Mouse (Mus musculus): Measurements from ENCODE around the gene P2ry13. TPM values are rescaled to one million over a fixed set of nuclear protein-coding genes. Genes with fewer than 3 reads are reported as not detected.

The P2ry13 gene
- total and polyA plus RNA-seq, 3 experiments, result 0.16 TPM; not detected in 2

DNA sequence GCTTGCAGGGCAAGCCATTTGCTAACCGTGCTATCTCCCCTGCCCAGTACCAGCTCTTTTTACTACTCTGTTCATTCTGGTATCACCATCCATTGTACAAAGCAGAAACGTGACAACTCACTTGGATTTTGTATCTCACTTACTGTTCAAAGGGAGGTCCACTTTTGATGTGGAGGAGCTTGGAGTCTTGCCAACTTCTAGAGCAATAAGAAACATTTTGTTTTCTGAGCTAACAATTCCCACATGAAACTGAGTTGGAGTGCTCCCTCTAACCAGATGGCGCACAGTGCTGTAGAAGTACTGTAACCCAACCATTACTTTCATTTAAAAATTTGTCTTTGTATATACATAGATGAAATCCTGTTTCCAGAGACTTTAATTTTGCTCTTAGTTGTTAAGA is 20.2 kb upstream of the P2ry13 start:
- Histone ChIP-seq H3K9me3 (replicated peaks) (no peaks in the 10 kb centered on the region), H3K4me1 (ENCODE audit: insufficient read depth, low read depth, low read length) (no peaks in the 10 kb centered on the region), H3K4me3 (ENCODE audit: low read depth, low read length) (no peak overlapping the region), H3K27me3 (ENCODE audit: insufficient read depth, low read length) (no peaks in the 10 kb centered on the region), H3K36me3 (replicated peaks) (no peaks in the 10 kb centered on the region)
- DNase-seq (ENCODE audit: low spot score) (no peak), ATAC-seq (ENCODE audit: extremely low read depth, insufficient number of reproducible peaks, low FRiP score, poor library complexity, severe bottlenecking) (no peak)
- TF ChIP-seq POLR2AphosphoS5 (IDR thresholded peaks at IDR 0.05; ENCODE audit: insufficient replicate concordance, low read depth, low read length) (no peak), TAL1 (conservative IDR thresholded peaks at IDR 0.05; ENCODE audit: low read depth, low read length) (no peak), CTCF (IDR thresholded peaks at IDR 0.05; ENCODE audit: low read depth, low read length) (no peak), GATA2 (IDR thresholded peaks at IDR 0.05; ENCODE audit: borderline replicate concordance, low read depth, low read length) (no peak), GATA1 (IDR thresholded peaks at IDR 0.05; ENCODE audit: borderline replicate concordance, low read length) (no peak)

DNA sequence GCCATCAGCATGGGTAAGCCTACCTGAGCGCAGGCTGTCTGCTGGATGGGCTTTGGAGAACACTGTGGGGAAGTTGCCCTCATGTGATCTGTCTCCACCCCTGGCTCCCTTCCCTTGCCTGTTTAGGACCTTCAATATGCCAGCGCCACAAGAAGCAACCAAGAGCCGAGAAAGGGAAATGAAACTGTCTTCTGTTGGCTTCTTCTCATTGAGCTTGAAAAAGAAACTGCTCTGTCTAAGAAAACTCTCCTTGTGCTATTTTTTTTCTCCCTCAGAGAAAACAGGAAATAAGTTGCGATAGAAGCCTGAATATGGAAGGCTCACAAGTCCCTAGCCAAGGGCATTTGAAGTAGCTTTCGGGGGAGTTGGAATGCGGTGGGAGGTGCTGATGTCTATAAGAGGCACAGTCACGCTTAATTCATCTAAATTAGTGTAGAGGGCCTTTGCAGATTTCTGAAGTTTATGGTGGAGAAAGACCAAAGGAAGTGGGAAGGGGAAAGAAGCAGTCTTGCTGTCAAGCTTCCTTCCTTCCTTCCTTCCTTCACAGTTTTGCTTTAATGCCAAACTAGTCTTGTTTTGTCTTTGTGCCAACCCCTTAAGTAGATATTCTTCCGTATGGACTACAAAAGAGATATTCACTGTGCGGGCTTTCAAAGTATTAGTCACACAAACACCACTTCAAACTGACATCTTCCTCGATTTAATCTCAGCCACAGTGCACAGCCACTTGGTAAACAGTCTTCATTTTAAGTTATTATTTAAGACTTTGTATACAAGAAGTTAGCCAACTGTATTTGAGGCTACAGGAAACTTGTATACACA is 18.3 kb upstream of the P2ry13 start:
- H3K4me1 ChIP-seq (ENCODE audit: insufficient read depth, low read depth, low read length), result no peaks in the 10 kb centered on the region
- no peaks in the 10 kb centered on the region for H3K36me3 ChIP-seq (replicated peaks)
- no peak for ATAC-seq (ENCODE audit: extremely low read depth, insufficient number of reproducible peaks, low FRiP score, poor library complexity, severe bottlenecking)
- no peaks in the 10 kb centered on the region for H3K27me3 ChIP-seq (ENCODE audit: insufficient read depth, low read length)
- H3K4me3 ChIP-seq (ENCODE audit: low read depth, low read length), result no peak overlapping the region
- H3K9me3 ChIP-seq (replicated peaks), result no peaks in the 10 kb centered on the region
- DNase-seq (ENCODE audit: low spot score), result no peak
- TF ChIP-seq POLR2AphosphoS5 (IDR thresholded peaks at IDR 0.05; ENCODE audit: insufficient replicate concordance, low read depth, low read length) (no peak), GATA2 (IDR thresholded peaks at IDR 0.05; ENCODE audit: borderline replicate concordance, low read depth, low read length) (no peak), TAL1 (conservative IDR thresholded peaks at IDR 0.05; ENCODE audit: low read depth, low read length) (no peak), GATA1 (IDR thresholded peaks at IDR 0.05; ENCODE audit: borderline replicate concordance, low read length) (no peak), CTCF (IDR thresholded peaks at IDR 0.05; ENCODE audit: low read depth, low read length) (no peak)

DNA sequence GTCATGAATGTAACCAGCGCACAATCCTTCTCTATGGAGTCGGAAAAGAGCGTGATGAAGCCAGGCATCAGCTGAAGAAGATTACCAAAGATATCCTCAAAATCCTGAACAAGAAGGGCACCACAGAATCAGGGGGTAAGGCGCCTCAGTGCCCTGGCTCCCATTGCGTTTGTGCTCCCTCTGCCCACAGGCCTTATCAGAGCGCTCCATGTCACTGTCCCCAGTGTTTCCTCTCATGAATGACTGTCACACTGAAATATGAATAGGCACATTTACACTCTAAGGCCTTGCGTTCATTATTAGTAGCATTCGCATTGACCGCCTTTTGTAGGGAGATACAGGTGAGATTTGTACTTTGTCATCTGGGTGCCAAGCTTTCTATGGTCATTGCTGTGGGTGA is 17.0 kb upstream of the P2ry13 start:
- no peak for DNase-seq (ENCODE audit: low spot score)
- H3K27me3 ChIP-seq (ENCODE audit: insufficient read depth, low read length), result no peaks in the 10 kb centered on the region
- no peaks in the 10 kb centered on the region for H3K36me3 ChIP-seq (replicated peaks)
- H3K4me1 ChIP-seq (ENCODE audit: insufficient read depth, low read depth, low read length), result no peaks in the 10 kb centered on the region
- no peak overlapping the region for H3K4me3 ChIP-seq (ENCODE audit: low read depth, low read length)
- ATAC-seq (ENCODE audit: extremely low read depth, insufficient number of reproducible peaks, low FRiP score, poor library complexity, severe bottlenecking), result no peak
- TF ChIP-seq GATA2 (IDR thresholded peaks at IDR 0.05; ENCODE audit: borderline replicate concordance, low read depth, low read length), result no peak
- no peak for TF ChIP-seq TAL1 (conservative IDR thresholded peaks at IDR 0.05; ENCODE audit: low read depth, low read length)
- TF ChIP-seq GATA1 (IDR thresholded peaks at IDR 0.05; ENCODE audit: borderline replicate concordance, low read length), result no peak
- no peak for TF ChIP-seq POLR2AphosphoS5 (IDR thresholded peaks at IDR 0.05; ENCODE audit: insufficient replicate concordance, low read depth, low read length)
- TF ChIP-seq CTCF (IDR thresholded peaks at IDR 0.05; ENCODE audit: low read depth, low read length), result no peak
- no peaks in the 10 kb centered on the region for H3K9me3 ChIP-seq (replicated peaks)

DNA sequence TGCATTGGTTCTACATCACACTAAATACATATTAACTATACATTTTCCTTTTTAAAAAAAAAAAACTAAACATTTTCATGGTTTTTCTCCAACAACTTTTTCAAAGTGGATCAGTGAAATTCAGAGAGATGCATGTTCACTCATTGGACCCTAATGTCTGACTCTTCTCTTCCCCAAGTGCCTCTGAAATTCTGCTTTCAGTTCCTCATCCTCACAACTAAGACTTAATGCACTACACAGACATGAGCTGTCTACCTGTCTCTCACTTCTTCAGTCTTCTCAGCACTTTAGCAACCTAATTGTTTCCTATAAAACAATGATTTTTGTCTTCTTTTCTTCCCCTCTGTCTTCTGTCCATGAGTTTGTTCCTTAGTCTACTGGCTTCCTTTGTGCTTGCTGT is 14.7 kb upstream of the P2ry13 start:
- TF ChIP-seq GATA1 (IDR thresholded peaks at IDR 0.05; ENCODE audit: borderline replicate concordance, low read length) (no peak), GATA2 (IDR thresholded peaks at IDR 0.05; ENCODE audit: borderline replicate concordance, low read depth, low read length) (no peak), CTCF (IDR thresholded peaks at IDR 0.05; ENCODE audit: low read depth, low read length) (no peak), TAL1 (conservative IDR thresholded peaks at IDR 0.05; ENCODE audit: low read depth, low read length) (no peak), POLR2AphosphoS5 (IDR thresholded peaks at IDR 0.05; ENCODE audit: insufficient replicate concordance, low read depth, low read length) (no peak)
- Histone ChIP-seq H3K27me3 (ENCODE audit: insufficient read depth, low read length) (no peaks in the 10 kb centered on the region), H3K4me1 (ENCODE audit: insufficient read depth, low read depth, low read length) (no peaks in the 10 kb centered on the region), H3K36me3 (replicated peaks) (no peaks in the 10 kb centered on the region), H3K4me3 (ENCODE audit: low read depth, low read length) (no peak overlapping the region), H3K9me3 (replicated peaks) (no peaks in the 10 kb centered on the region)
- DNase-seq (ENCODE audit: low spot score) (no peak), ATAC-seq (ENCODE audit: extremely low read depth, insufficient number of reproducible peaks, low FRiP score, poor library complexity, severe bottlenecking) (no peak)

DNA sequence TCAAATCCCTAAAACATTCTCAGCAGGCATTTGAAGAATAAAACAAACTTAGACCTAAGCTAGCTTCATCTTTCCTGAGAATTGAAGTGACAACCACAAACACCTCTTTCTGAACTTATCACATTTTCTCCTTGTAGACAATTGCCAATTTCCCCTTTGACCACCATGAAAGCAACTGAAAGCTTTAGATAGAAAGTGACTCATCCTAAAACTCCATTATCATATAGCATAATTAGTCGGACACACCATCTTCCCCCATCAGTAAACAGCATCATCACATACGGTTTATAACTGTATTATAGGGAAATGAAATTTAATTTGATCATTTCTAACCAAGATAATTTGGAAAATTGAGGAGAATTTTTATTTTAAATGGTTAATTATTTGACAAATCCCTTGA is 11.6 kb upstream of the P2ry13 start:
- Histone ChIP-seq H3K36me3 (replicated peaks) (no peaks in the 10 kb centered on the region), H3K4me3 (ENCODE audit: low read depth, low read length) (no peak overlapping the region), H3K9me3 (replicated peaks) (no peaks in the 10 kb centered on the region), H3K27me3 (ENCODE audit: insufficient read depth, low read length) (no peaks in the 10 kb centered on the region), H3K4me1 (ENCODE audit: insufficient read depth, low read depth, low read length) (no peaks in the 10 kb centered on the region)
- ATAC-seq (ENCODE audit: extremely low read depth, insufficient number of reproducible peaks, low FRiP score, poor library complexity, severe bottlenecking) (no peak), DNase-seq (ENCODE audit: low spot score) (no peak)
- TF ChIP-seq TAL1 (conservative IDR thresholded peaks at IDR 0.05; ENCODE audit: low read depth, low read length) (no peak), CTCF (IDR thresholded peaks at IDR 0.05; ENCODE audit: low read depth, low read length) (no peak), POLR2AphosphoS5 (IDR thresholded peaks at IDR 0.05; ENCODE audit: insufficient replicate concordance, low read depth, low read length) (no peak), GATA2 (IDR thresholded peaks at IDR 0.05; ENCODE audit: borderline replicate concordance, low read depth, low read length) (no peak), GATA1 (IDR thresholded peaks at IDR 0.05; ENCODE audit: borderline replicate concordance, low read length) (no peak)

DNA sequence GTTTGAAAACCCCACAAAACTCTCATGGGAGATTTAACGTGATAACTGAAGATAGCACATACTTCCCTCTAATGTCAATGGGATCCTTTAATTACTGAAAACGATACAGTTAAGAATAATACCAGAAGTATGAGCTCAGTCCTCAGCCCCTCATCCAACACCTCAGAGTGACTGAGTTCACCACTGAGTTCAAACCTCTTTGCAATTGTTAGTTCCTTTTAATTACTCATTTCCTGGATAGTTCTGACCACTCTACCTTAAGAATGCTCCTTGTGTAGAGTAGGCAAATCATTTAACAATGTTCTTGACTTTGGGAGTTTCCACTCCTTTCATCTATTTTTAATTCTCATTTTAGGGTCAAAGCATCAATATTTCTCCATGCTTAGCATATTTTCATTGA is 8.6 kb upstream of the P2ry13 start:
- DNase-seq (ENCODE audit: low spot score), result no peak
- no peaks in the 10 kb centered on the region for H3K9me3 ChIP-seq (replicated peaks)
- H3K4me1 ChIP-seq (ENCODE audit: insufficient read depth, low read depth, low read length), result no peaks in the 10 kb centered on the region
- no peak for ATAC-seq (ENCODE audit: extremely low read depth, insufficient number of reproducible peaks, low FRiP score, poor library complexity, severe bottlenecking)
- H3K36me3 ChIP-seq (replicated peaks), result no peaks in the 10 kb centered on the region
- TF ChIP-seq CTCF (IDR thresholded peaks at IDR 0.05; ENCODE audit: low read depth, low read length) (no peak), GATA2 (IDR thresholded peaks at IDR 0.05; ENCODE audit: borderline replicate concordance, low read depth, low read length) (no peak), GATA1 (IDR thresholded peaks at IDR 0.05; ENCODE audit: borderline replicate concordance, low read length) (no peak), POLR2AphosphoS5 (IDR thresholded peaks at IDR 0.05; ENCODE audit: insufficient replicate concordance, low read depth, low read length) (no peak), TAL1 (conservative IDR thresholded peaks at IDR 0.05; ENCODE audit: low read depth, low read length) (no peak)
- no peak overlapping the region for H3K4me3 ChIP-seq (ENCODE audit: low read depth, low read length)
- H3K27me3 ChIP-seq (ENCODE audit: insufficient read depth, low read length), result no peaks in the 10 kb centered on the region

Data from G1E (cell line).